In the genomic region with DNA sequence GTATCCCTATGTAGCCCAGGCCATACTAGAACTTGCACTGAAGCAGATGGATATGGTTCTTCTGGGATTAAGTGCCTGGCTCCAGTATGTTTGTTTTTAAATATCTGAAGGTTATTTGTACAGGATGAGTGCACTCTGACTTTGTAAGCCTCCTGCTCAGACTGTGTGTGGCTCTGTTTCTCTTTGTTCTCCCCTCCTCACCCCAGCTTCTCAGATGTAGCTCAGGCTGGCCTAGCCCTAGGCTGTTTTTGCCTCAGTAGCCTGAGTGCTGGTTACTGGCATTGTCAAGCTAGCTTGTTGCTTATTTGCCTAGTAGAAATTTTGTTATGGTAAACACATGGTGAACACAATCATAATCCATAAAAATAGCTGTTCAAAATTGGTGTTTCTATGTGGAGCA, we compare ENCODE assay signal across 12 mouse cellular contexts. TPM values are rescaled to one million over a fixed set of nuclear protein-coding genes. Genes with fewer than 3 reads are reported as not detected.
A peak's percentile ranks its signal among the peaks of the same experiment; 100 is the strongest.
DNase-seq lines count a peak whose midpoint lies in the region; ATAC-seq lines count a peak whose summit lies in the region.
"Had no signal": no experiment of that assay in that cellular context is flagged by ENCODE, and none has a peak within 500 bp of the region (broad histone marks: within the 10 kb centered on the region; RNA-seq: fewer than 3 reads in every experiment).

No protein-coding gene starts in this region.

- no peak for DNase-seq in heart, postnatal 4 days
- no peak for DNase-seq in liver
- peak; percentile 47 for DNase-seq in thymus, postnatal 25 days
- no peak for DNase-seq in thymus, postnatal 10 days (ENCODE audit: low spot score in 2 of 2)
- no peak for DNase-seq in left cerebral cortex, adult 9 months (ENCODE audit: low spot score in 2 of 2)
- DNase-seq in frontal cortex, adult 2 months (ENCODE audit: extremely low spot score in 1 of 2, low spot score in 1 of 2), result no peak
- DNase-seq: adrenal gland, postnatal 10 days; lung, postnatal 14 days had no signal

- H3K9ac ChIP-seq in heart, embryonic 12.5 days, result no peak overlapping the region
- H3K9ac ChIP-seq in liver, embryonic 12.5 days, result no peak overlapping the region

- no peak for ATAC-seq in heart, embryonic 12.5 days (ENCODE audit: insufficient number of reproducible peaks, low FRiP score)
- ATAC-seq in liver, embryonic 12.5 days, result no peak
- ATAC-seq: Patski had no signal

- 0 out of 2 replicates have a peak, but pooled peaks cover 2% of the 10 kb centered on the region for H3K9me3 ChIP-seq in heart, embryonic 12.5 days (replicated peaks)
- H3K9me3 ChIP-seq in liver, embryonic 12.5 days (replicated peaks), result peaks cover 6% of the 10 kb centered on the region; the same call in 1 of the 2 replicates

- no peaks in the 10 kb centered on the region for H3K27me3 ChIP-seq in heart, embryonic 12.5 days (replicated peaks)
- no peaks in the 10 kb centered on the region for H3K27me3 ChIP-seq in liver, embryonic 12.5 days (replicated peaks)
- H3K27me3 ChIP-seq: Patski had no signal

- H3K27ac ChIP-seq in heart, embryonic 12.5 days (ENCODE audit: poor library complexity, severe bottlenecking), result peak overlapping the region; percentile 27; the same call in 1 of the 2 replicates
- no peak overlapping the region for H3K27ac ChIP-seq in liver, embryonic 12.5 days

- H3K4me1 ChIP-seq in heart, embryonic 12.5 days (replicated peaks), result peaks cover 20% of the 10 kb centered on the region
- H3K4me1 ChIP-seq in liver, embryonic 12.5 days, result peaks cover 46% of the 10 kb centered on the region

- no peak overlapping the region for H3K4me3 ChIP-seq in heart, embryonic 12.5 days
- 0 out of 2 replicates have a peak overlapping the region, but pooled peaks have one; percentile 19 for H3K4me3 ChIP-seq in liver, embryonic 12.5 days
- H3K4me3 ChIP-seq: myocyte had no signal

- H3K4me2 ChIP-seq in heart, embryonic 12.5 days, result peak overlapping the region; percentile 16; the same call in 1 of the 2 replicates
- H3K4me2 ChIP-seq in liver, embryonic 12.5 days, result peak overlapping the region; percentile 35; the same call in 1 of the 2 replicates

- peaks cover 27% of the 10 kb centered on the region for H3K36me3 ChIP-seq in heart, embryonic 12.5 days
- peaks cover 47% of the 10 kb centered on the region for H3K36me3 ChIP-seq in liver, embryonic 12.5 days

RNA-seq across cellular contexts. Expression of a gene that starts 15.7 kb away (rescaled TPM):
- 51.0 and 51.5 TPM in 2 replicates for polyA plus RNA-seq in heart, embryonic 12.5 days (2016; fragmentation: Nextera tagmentation; extraction: Ambion mirVana)
- 100 to 1,000 TPM; 107 to 108 TPM for total RNA-seq in heart, postnatal 4 days (2021)
- polyA plus RNA-seq in liver, embryonic 12.5 days (2016; fragmentation: Nextera tagmentation; extraction: Ambion mirVana), result 23.2 and 24.8 TPM in 2 replicates
- polyA plus RNA-seq in frontal cortex, adult 2 months (2012; rRNA removed), result 42.8 and 49.5 TPM in 2 replicates
